Mouse (Mus musculus): Measurements from ENCODE around the gene Olfr622. TPM values are rescaled to one million over a fixed set of nuclear protein-coding genes. Genes with fewer than 3 reads are reported as not detected.

The Olfr622 gene
- not detected for total RNA-seq (2023)

GRCm38 (mm10) chr7:103642602-103643001 lies at the start of gene Olfr622:
Gene Olfr622 (minus strand): TSS chr7:103642702.

GRCm38 (mm10) chr7:103682420-103682819 lies 39.9 kb upstream of the Olfr622 start, which contains the start of gene Olfr625-ps1:
Gene Olfr625-ps1 (plus strand): TSS chr7:103682720.

GRCm38 (mm10) chr7:103671091-103671490 lies 28.6 kb upstream of the Olfr622 start, which contains the start of gene Olfr624:
Gene Olfr624 (minus strand): TSS chr7:103671191.

GRCm38 (mm10) chr7:103663598-103663997 lies 21.1 kb upstream of the Olfr622 start, which contains the start of gene Olfr623:
Gene Olfr623 (minus strand): TSS chr7:103663698.

GRCm38 (mm10) chr7:103612434-103612833 lies 30.1 kb downstream of the Olfr622 start, which contains the start of gene Olfr620:
Gene Olfr620 (minus strand): TSS chr7:103612534.

GRCm38 (mm10) chr7:103600275-103600674 lies 42.2 kb downstream of the Olfr622 start, which contains the start of gene Olfr619:
Gene Olfr619 (plus strand): TSS chr7:103600575.

GRCm38 (mm10) chr7:103589803-103590202 lies 52.7 kb downstream of the Olfr622 start, which contains the start of gene Olfr618:
Gene Olfr618 (plus strand): TSS chr7:103590103.

Other genes starting within 250 kb of the Olfr622 start
- gene Usp17lc, start 227.6 kb downstream of the Olfr622 start, total RNA-seq (2023): not detected
- not detected for gene Olfr605, start 197.3 kb downstream of the Olfr622 start, total RNA-seq (2023)
- gene Olfr606, start 193.7 kb downstream of the Olfr622 start, total RNA-seq (2023): not detected
- not detected for gene Olfr607, start 178.6 kb downstream of the Olfr622 start, total RNA-seq (2023)
- gene Olfr608, start 172.8 kb downstream of the Olfr622 start, total RNA-seq (2023): not detected
- not detected for gene Olfr609, start 144.6 kb downstream of the Olfr622 start, total RNA-seq (2023)
- not detected for gene Olfr610, start 130.6 kb downstream of the Olfr622 start, total RNA-seq (2023)
- gene Olfr611, start 121.9 kb downstream of the Olfr622 start, total RNA-seq (2023): not detected
- not detected for gene Olfr612, start 100.0 kb downstream of the Olfr622 start, total RNA-seq (2023)
- not detected for gene Olfr613, start 94.6 kb downstream of the Olfr622 start, total RNA-seq (2023)
- gene Olfr615, start 86.6 kb downstream of the Olfr622 start, total RNA-seq (2023): not detected
- not detected for gene Olfr616, start 73.6 kb downstream of the Olfr622 start, total RNA-seq (2023)
- not detected for gene Olfr617, start 69.6 kb downstream of the Olfr622 start, total RNA-seq (2023)
- gene Olfr618, start 52.6 kb downstream of the Olfr622 start, total RNA-seq (2023): not detected
- not detected for gene Olfr619, start 42.1 kb downstream of the Olfr622 start, total RNA-seq (2023)
- not detected for gene Olfr620, start 30.2 kb downstream of the Olfr622 start, total RNA-seq (2023)
- gene Olfr623, start 21.0 kb upstream of the Olfr622 start, total RNA-seq (2023): not detected
- gene Olfr624, start 28.5 kb upstream of the Olfr622 start, total RNA-seq (2023): not detected
- gene Olfr625-ps1, start 40.0 kb upstream of the Olfr622 start, total RNA-seq (2023): not detected
- not detected for gene Olfr243, start 72.0 kb upstream of the Olfr622 start, total RNA-seq (2023)
- gene Olfr628, start 87.7 kb upstream of the Olfr622 start, total RNA-seq (2023): not detected
- gene Olfr629, start 102.2 kb upstream of the Olfr622 start, total RNA-seq (2023): not detected
- not detected for gene Olfr630, start 114.6 kb upstream of the Olfr622 start, total RNA-seq (2023)
- not detected for gene Olfr69, start 128.9 kb upstream of the Olfr622 start, total RNA-seq (2023)
- gene Olfr68, start 137.0 kb upstream of the Olfr622 start, total RNA-seq (2023): not detected
- not detected for gene Olfr67, start 149.1 kb upstream of the Olfr622 start, total RNA-seq (2023)
- gene Hbb-bt, start 171.3 kb upstream of the Olfr622 start, total RNA-seq (2023): 328 TPM
- gene Hbb-bs, start 185.4 kb upstream of the Olfr622 start, total RNA-seq (2023): 2,192 TPM
- not detected for gene Hbb-bh2, start 197.8 kb upstream of the Olfr622 start, total RNA-seq (2023)
- gene Hbb-bh1, start 200.5 kb upstream of the Olfr622 start, total RNA-seq (2023): not detected
- not detected for gene Hbb-y, start 210.5 kb upstream of the Olfr622 start, total RNA-seq (2023)
- not detected for gene Olfr66, start 243.6 kb upstream of the Olfr622 start, total RNA-seq (2023)